Mouse (Mus musculus) cortical plate, adult 2 months (tissue): ENCODE measurements around the gene Cd79b.

Experiments
- CTCF ChIP-seq: fragments of 200-500 bp; IDR thresholded peaks from 2 replicates; pipeline ENCODE4 v1.5.1; 2011; ENCODE audit warnings: mild to moderate bottlenecking, control low read depth, low read length; ENCODE audit not compliant: insufficient read depth; ENCODE audit errors: extremely low read depth
- POLR2A ChIP-seq: fragments of 200-500 bp; IDR thresholded peaks from 2 replicates; pipeline ENCODE4 v1.6.1; 2011; ENCODE audit warnings: mild to moderate bottlenecking, low read length, control low read depth; ENCODE audit not compliant: insufficient read depth; ENCODE audit errors: extremely low read depth

GRCm38 (mm10) chr11:106338029-106338428 is 23.5 kb upstream of the Cd79b start:
- TF ChIP-seq CTCF (no peak), POLR2A (no peak)
